Mouse (Mus musculus) bone marrow, adult 2 months (tissue): ENCODE measurements around the gene Fam222a. TPM values are rescaled to one million over a fixed set of nuclear protein-coding genes. Genes with fewer than 3 reads are reported as not detected.

ENCODE experiments used
- H3K27ac ChIP-seq: fragments of 200-500 bp; 2 replicates; pipeline ENCODE4 v1.5.1; 2012; ENCODE audit warnings: low read depth, mild to moderate bottlenecking, control low read depth, inconsistent platforms, low read length; ENCODE audit not compliant: control insufficient read depth, poor library complexity, insufficient read depth
- H3K4me1 ChIP-seq: fragments of 200-500 bp; 2 replicates; pipeline ENCODE4 v1.6.1; 2011; ENCODE audit warnings: low read length; ENCODE audit not compliant: control insufficient read depth, insufficient read depth
- H3K4me3 ChIP-seq: fragments of 200-500 bp; replicated peaks from 2 replicates; pipeline ENCODE3; 2011; ENCODE audit warnings: mild to moderate bottlenecking, low read depth, low read length, control low read depth; ENCODE audit not compliant: control insufficient read depth
- CTCF ChIP-seq: fragments of 200-500 bp; IDR thresholded peaks from 2 replicates; pipeline ENCODE4 v1.5.1; 2011; ENCODE audit warnings: low read length, control low read depth; ENCODE audit not compliant: control insufficient read depth, insufficient read depth
- POLR2A ChIP-seq: fragments of 200-500 bp; IDR thresholded peaks from 2 replicates; pipeline ENCODE4 v1.6.1; 2011; ENCODE audit warnings: low read depth, mild to moderate bottlenecking, control low read depth, low read length, borderline replicate concordance; ENCODE audit not compliant: control insufficient read depth
- WGBS: fragments of 180-500 bp; shearing (Covaris S2); methylation state at CpG from one replicate; pipeline ENCODE4 v1.1.7; 2018; 5-methylcytosine and 5-hydroxymethylcytosine counted together
- polyA plus RNA-seq: library from polyadenylated mRNA; stranded (reverse); fragments of >200 nt; gene quantifications from 2 replicates; pipeline ENCODE4 v1.2.4, GENCODE M21; 2011; ENCODE audit warnings: low replicate concordance; ENCODE audit not compliant: missing spikeins, insufficient read depth, insufficient read length

The Fam222a gene
- polyA plus RNA-seq, 1 experiment, result not detected

DNA sequence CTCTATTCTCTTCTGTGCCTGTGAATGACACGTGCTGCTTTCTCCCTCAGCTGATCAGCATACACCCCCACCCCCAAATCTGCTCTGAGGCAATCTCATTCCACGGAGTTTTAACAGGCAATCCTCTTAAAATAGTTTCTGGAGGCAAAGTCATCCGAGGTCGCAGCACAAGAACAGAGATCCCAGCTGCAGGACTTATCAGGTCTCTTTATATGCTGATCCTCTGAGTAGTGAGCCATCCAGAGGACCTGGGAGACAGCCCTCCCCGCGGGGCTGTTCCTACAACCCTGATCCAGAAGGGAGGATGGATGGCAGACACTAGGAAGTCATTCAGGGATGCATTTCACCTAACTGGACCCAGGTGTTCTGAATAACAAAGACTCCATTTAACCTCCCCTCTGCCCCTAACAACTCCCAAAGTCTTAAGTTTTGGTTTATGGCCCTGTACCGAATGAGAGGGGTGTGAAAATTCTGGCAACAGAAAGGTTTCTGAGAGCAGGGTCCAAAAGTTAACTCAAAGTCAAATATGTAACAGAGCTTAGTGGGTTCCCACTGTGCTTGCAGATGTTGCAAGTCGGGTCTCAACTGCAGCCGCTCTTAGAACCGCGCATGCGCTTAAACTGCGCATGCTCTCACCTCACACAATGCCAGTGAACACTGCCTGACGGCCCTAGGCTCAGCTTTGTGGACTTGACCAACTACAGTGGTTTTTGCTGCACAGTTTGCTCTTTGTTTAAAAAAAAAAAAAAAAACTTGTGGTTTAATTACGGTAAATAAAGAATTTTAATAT, 26.0 kb upstream of the Fam222a start:
- 60% methylated on average over 15 of the region's 15 CpGs for WGBS
- no peak overlapping the region for H3K4me3 ChIP-seq
- H3K4me1 ChIP-seq, result no peaks in the 10 kb centered on the region
- TF ChIP-seq CTCF (no peak), POLR2A (no peak)
- no peak overlapping the region for H3K27ac ChIP-seq

DNA sequence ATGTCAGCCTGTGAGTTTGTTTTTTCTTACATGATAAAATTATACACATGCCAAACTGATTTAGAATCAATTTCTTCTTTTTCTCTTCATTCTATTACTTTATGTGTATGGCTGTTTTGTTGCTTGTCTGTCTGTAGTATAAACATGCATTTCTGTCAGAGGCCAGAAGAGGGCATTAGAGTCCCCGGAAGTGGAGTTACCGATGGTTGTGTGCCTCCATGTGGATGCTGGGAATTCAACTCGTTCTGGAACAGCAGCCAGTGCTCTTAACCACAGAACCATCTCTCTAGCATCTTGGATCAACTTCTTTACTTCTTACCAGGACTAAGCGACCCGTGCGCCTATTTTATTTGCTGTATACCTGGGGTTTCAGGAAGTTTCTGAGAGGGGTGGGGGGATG, 24.2 kb upstream of the Fam222a start:
- WGBS, result 83% methylated on average over 6 of the region's 6 CpGs
- no peaks in the 10 kb centered on the region for H3K4me1 ChIP-seq
- no peak for TF ChIP-seq CTCF
- H3K27ac ChIP-seq, result no peak overlapping the region
- H3K4me3 ChIP-seq, result no peak overlapping the region

DNA sequence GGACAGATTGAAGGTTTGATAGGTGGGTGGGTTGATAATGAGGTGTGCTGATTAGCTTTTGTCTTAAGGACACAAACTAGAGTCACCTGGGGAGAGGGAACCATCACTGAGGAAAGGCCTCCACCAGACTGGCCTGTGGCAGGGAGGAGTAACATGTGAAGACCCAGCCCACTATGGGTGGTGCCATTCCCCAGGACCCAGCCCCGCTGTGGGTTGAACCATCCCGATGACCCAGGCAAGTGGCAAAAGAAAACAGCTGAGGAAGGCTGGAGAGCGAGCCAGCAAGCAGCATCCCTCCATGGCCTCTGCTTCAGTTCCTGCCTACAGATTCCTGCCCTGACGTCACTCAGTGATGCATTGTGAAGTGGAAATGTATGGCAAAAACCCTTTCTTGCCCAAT, 23.6 kb upstream of the Fam222a start:
- no peak overlapping the region for H3K27ac ChIP-seq
- no peak overlapping the region for H3K4me3 ChIP-seq
- WGBS, result 74% methylated on average over 4 of the region's 4 CpGs
- TF ChIP-seq POLR2A (no peak), CTCF (no peak)
- H3K4me1 ChIP-seq, result no peaks in the 10 kb centered on the region

DNA sequence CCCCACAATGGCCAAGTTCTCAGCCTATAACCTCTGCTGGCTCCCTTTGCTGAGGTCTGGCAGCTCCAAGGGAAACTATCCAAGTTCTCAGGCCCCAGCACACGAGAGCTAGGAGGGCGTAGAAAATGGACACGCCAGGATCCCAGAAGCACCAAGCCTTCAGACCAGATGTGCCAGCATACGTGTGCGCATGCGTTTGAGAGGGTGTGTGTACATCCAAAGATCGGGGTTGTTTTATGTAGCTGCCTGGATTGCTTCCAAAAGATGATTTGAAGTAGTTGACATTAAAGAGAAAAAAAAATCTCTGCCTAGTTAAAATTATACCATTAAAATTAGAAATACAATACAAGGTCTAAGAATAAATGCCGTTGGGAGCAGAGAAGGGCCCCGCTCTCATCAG, 22.7 kb upstream of the Fam222a start:
- no peak for TF ChIP-seq POLR2A
- no peak for TF ChIP-seq CTCF
- Histone ChIP-seq H3K4me3 (no peak overlapping the region), H3K4me1 (no peaks in the 10 kb centered on the region), H3K27ac (no peak overlapping the region)
- WGBS, result 84% methylated on average over 9 of the region's 9 CpGs

DNA sequence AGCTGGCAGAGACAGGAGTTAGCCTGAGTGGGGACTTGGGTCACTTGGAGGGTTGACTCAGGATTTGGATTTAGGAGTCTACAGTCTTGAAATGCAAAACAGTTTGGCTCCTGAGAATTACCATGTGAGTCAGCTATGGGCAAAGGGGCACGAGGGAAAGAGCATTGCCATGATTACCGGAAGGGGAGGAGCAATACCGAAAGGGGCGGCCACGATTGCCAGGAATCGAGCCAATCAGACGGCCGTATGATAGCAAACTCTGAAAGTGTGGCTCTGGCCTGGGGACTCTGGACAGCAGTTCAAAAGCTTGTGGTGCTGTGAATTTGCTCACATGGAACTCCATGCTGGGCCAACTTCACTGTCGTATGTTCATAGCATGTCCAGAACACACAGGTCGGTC, 18.8 kb upstream of the Fam222a start:
- WGBS, result 84% methylated on average over 10 of the region's 10 CpGs
- no peak for TF ChIP-seq POLR2A
- Histone ChIP-seq H3K4me1 (peaks cover 2% of the 10 kb centered on the region; the same call in 1 of the 2 replicates), H3K4me3 (no peak overlapping the region), H3K27ac (no peak overlapping the region)

DNA sequence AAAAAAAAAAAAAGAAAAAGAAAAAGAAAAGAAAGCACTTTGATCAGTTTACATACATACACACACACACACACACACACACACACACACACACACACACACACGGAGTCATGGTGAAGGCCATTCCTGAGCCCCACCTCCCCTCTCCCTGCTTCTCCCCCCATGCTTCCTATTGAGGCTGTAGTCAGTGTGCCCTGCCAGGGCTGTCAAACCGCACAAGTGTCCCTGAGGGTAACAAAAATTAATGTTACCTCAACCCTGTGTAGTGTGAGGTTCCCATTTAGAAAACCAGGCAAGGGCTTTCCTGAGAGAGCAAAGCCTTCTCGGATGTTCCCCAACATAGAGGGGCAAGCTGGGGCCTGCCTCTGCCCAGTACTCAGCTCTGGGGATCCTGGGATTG, 18.0 kb upstream of the Fam222a start:
- 43% methylated on average over 3 of the region's 3 CpGs for WGBS
- no peak overlapping the region for H3K4me3 ChIP-seq
- no peak overlapping the region for H3K27ac ChIP-seq
- H3K4me1 ChIP-seq, result peaks cover 2% of the 10 kb centered on the region; the same call in 1 of the 2 replicates
- TF ChIP-seq CTCF (no peak), POLR2A (no peak)

DNA sequence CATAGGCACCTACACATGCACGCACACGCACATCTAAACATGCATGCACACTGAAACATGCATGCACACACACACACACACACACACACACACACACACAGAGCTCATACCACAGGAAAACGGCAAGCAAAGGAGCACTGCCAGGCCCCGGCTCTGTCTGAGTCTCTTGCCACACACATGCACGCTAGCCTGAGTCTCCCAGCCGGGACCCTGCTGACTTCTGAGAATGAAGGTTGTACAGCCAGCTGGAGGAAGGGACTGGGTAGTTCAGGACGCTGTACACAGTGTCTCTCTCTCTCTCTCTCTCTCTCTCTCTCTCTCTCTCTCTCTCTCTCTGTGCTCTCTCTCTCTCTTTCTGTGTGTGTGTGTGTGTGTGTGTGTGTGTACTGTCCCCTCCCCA, 17.4 kb upstream of the Fam222a start:
- H3K27ac ChIP-seq, result no peak overlapping the region
- 45% methylated on average over 7 of the region's 7 CpGs for WGBS

DNA sequence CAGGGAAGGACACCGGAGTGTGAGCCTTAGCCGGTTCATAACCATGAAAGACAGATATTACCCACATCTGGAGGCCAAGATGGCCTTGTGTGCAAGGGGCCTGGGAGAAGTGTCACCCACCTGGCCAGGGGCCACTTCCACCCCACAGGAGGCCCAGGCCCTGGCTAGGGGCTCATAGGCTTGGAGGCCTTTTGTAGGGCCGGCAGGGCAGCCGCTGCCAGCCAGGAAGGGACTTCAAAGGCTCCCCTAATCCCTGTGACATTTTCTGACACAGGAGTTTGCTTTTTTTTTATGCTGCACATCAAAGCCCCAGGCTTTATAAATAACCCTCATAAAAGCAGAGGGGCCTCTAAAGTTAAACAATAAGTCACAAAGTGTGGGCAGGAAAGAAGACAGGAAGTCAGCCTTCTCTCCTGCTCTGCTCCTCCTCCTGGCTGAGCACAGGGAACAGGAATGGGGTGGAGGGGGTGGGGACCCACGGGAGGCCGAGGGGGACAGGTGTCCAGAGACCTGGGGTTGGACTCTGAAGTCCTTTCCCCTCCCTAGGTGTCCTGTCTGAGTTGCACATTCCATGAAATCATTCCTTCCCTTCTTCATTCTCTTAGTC, 16.8 kb upstream of the Fam222a start:
- Histone ChIP-seq H3K27ac (no peak overlapping the region), H3K4me1 (peaks cover 2% of the 10 kb centered on the region; the same call in 1 of the 2 replicates), H3K4me3 (no peak overlapping the region)
- TF ChIP-seq POLR2A (no peak), CTCF (no peak)
- WGBS, result 52% methylated on average over 6 of the region's 6 CpGs

More for the DNA sequence above, 17.4 kb upstream of the Fam222a start:
- TF ChIP-seq CTCF, result no peak
- no peak for TF ChIP-seq POLR2A
- peaks cover 2% of the 10 kb centered on the region; the same call in 1 of the 2 replicates for H3K4me1 ChIP-seq
- no peak overlapping the region for H3K4me3 ChIP-seq
